Mouse (Mus musculus) layer of hippocampus, postnatal 36 days (tissue): ENCODE measurements at regions not wholly inside any gene's neighbourhood (a gene's known extent, or its start where the extent isn't known, plus 50 kb on each side); places are given as distances from the start of the nearest gene placed in this dataset.
A peak's percentile ranks its signal among the peaks of the same experiment; 100 is the strongest.

Experiments used
- DNase-seq, 2 experiments: peaks; one replicate each; pipeline ENCODE4 v3.0.0; 2022

GRCm38 (mm10) chr15:90021746-90022312 is 180.2 kb upstream of the Syt10 start:
- no peak for DNase-seq

GRCm38 (mm10) chr15:90023164-90023563 is 181.5 kb upstream of the Syt10 start:
- DNase-seq, result no peak

- no peak for DNase-seq
Measured at GRCm38 (mm10) chr15:90034356-90034755, 189.8 kb upstream of the Alg10b start.

- no peak for DNase-seq
Measured at GRCm38 (mm10) chr15:90045683-90046082, 178.4 kb upstream of the Alg10b start.

GRCm38 (mm10) chr15:90062021-90062420 is 162.1 kb upstream of the Alg10b start:
- peak in 1 of 2 experiments; percentile 12 for DNase-seq

- no peak for DNase-seq
Measured at GRCm38 (mm10) chr15:90065768-90066167, 158.3 kb upstream of the Alg10b start.

- DNase-seq, result no peak
Measured at GRCm38 (mm10) chr15:90072078-90072477, 152.0 kb upstream of the Alg10b start.

GRCm38 (mm10) chr15:90082175-90082951 is 141.7 kb upstream of the Alg10b start:
- no peak for DNase-seq

GRCm38 (mm10) chr15:90109445-90109988 is 114.6 kb upstream of the Alg10b start:
- no peak for DNase-seq

- DNase-seq, result no peak
Measured at GRCm38 (mm10) chr15:90113611-90114010, 110.5 kb upstream of the Alg10b start.

- DNase-seq, result no peak
Measured at GRCm38 (mm10) chr15:90119747-90120146, 104.4 kb upstream of the Alg10b start.

- DNase-seq, result no peak
Measured at GRCm38 (mm10) chr15:90123999-90124398, 100.1 kb upstream of the Alg10b start.

- no peak for DNase-seq
Measured at GRCm38 (mm10) chr15:90125146-90125545, 99.0 kb upstream of the Alg10b start.

GRCm38 (mm10) chr15:90131777-90132176 is 92.3 kb upstream of the Alg10b start:
- DNase-seq, result no peak

- DNase-seq, result no peak
Measured at GRCm38 (mm10) chr15:90140966-90141365, 83.1 kb upstream of the Alg10b start.

GRCm38 (mm10) chr15:90148663-90149062 is 75.4 kb upstream of the Alg10b start:
- DNase-seq, result no peak

- DNase-seq, result peak in 1 of 2 experiments; percentile 4
Measured at GRCm38 (mm10) chr15:90153821-90154560, 70.1 kb upstream of the Alg10b start.
